Mouse (Mus musculus) gastrocnemius, adult 2 months (tissue): Measurements from ENCODE around the gene Smyd5. TPM values are rescaled to one million over a fixed set of nuclear protein-coding genes. Genes with fewer than 3 reads are reported as not detected.

Experiments
- DNase-seq: peaks from one replicate; pipeline ENCODE4 v3.0.0; 2022
- H3K27ac ChIP-seq: fragments of 200-600 bp; 2 replicates; pipeline ENCODE4 v1.8.1; 2022; ENCODE audit warnings: mild to moderate bottlenecking
- H3K4me3 ChIP-seq: fragments of 200-600 bp; 2 replicates; pipeline ENCODE4 v1.8.1; 2022; ENCODE audit warnings: mild to moderate bottlenecking, moderate library complexity
- CTCF ChIP-seq: fragments of 200-600 bp; IDR thresholded peaks from 2 replicates; pipeline ENCODE4 v1.8.1; 2022; ENCODE audit warnings: antibody characterized with exemption, mild to moderate bottlenecking, moderate library complexity
- intact Hi-C: fragments of 180-260 bp; cut with DNase I; formaldehyde crosslinking; loops from one replicate; pipeline ENCODE4 v1.15.1; 2025
- total RNA-seq, 2 experiments: library from RNA; stranded (reverse); gene quantifications; 2 replicates each; pipeline ENCODE4 v1.2.3; 2021

The Smyd5 gene
- total RNA-seq, 2 experiments from 2014 or later, result 8.6 TPM

DNA sequence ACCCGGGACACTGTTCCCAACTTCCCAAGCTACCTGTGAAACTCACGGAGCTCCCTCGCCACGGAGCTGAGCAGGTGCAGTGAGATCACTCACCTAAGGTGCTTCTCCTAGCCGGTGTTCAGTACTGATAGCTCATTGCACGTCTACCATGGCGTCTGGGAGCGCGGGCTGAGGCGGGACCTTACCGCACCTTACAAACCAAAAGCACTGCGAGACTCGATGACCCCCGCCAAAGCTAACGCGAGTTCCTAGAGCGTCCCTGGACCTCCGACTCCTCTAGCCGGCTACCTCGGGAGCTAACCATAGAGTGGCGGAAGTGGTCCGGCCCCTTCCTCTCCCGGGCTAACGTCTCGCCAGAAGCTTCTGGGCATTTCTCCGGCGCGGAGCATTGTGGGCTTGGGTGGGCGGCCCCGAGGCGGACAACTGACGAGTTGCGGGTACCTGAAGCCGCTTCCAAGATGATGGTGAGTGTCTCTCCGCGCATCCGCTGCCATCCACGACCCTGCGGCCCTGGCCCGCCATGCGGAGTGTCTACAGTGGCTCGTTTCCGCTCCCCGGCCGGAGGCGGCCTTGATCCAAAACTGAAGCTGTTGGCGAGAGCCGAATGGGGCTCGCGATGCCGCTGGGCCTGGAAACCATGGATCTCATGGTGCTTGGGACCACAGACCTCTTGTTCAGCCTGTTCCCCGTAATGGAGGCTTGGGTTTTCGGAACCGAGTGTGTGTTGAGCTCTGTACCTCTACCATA is 20.0 kb downstream of the Smyd5 start, which contains the start of gene Pradc1:
Gene Pradc1, minus strand, starts transcription at position 307 of the 747 bp plus-strand sequence.
- H3K4me3 ChIP-seq, result peak within 1 kb of the TSS; percentile 73
- intact Hi-C loops, result loop anchor here (2.0 to 5.0 kb wide), 2 partner anchors 119 to 510 kb away; partner anchors contain the start of genes Dusp11 and Sfxn5
- peak within 1 kb of the TSS; percentile 98 for H3K27ac ChIP-seq
- DNase-seq, result peak; percentile 98
- no peak for TF ChIP-seq CTCF

DNA sequence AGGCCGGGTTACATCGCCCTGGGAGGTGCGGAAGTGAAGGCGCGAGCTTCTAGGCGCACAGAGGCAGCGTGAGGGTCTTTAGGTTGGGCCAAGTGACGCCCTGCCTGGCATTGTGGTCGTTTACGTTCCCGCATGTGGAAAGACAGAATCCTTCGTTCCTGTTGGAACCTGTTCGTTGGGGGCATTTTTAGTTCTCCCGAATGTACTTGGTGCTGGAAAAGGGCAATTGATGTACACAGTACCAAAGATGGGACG is 20.5 kb downstream of the Smyd5 start:
- intact Hi-C loops, result loop anchor here (5.0 kb wide), 1 partner anchor 510 kb away; the partner anchor contains the start of gene Dusp11
- Histone ChIP-seq H3K27ac (peak overlapping the region; percentile 98), H3K4me3 (peak overlapping the region; percentile 73)
- DNase-seq, result no peak
- no peak for TF ChIP-seq CTCF

DNA sequence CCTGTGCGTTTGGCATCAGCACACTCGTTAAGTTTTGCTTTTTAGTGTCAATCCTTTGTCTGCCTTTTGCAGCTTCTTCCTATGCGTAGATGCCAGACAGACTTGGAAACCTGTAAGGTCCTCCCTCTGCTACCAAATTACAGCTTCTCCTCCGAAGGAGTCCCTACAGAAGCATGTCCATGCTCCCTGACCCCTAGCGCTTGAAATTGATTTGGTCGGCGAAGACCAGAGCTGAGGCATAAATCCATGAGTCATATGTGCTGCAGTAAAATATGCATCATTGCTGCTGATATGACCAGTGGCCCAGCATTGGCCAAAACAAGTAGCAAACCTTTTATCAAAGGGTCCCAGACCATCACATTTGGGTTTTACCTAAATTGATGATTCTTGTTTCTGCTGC is 21.0 kb downstream of the Smyd5 start:
- no peak for TF ChIP-seq CTCF
- peak overlapping the region; percentile 98 for H3K27ac ChIP-seq
- intact Hi-C loops, result loop anchor here (5.0 kb wide), 1 partner anchor 509 kb away; the partner anchor contains the start of gene Dusp11
- no peak for DNase-seq
- peak overlapping the region; percentile 73 for H3K4me3 ChIP-seq

DNA sequence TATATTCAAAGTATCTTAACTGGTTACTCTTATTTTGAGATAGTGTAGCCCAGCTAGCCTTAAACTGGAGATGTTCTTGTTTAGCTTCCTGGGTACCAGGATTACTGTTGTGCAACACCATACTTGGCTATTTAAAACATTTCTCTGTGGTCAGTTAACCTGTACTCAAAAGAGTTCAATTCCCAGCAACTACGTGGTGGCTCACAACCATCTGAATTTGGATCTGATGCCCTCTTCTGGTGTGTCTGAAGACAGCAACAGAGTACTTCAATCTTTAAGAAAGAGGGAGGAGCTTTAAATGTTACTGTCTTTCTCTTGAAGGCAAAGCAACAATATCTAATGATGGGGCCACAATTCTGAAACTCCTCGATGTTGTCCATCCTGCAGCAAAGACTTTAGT is 27.8 kb downstream of the Smyd5 start:
- intact Hi-C loops, result no loop called here
- Histone ChIP-seq H3K4me3 (no peak overlapping the region), H3K27ac (no peak overlapping the region)
- DNase-seq, result no peak
- no peak for TF ChIP-seq CTCF

DNA sequence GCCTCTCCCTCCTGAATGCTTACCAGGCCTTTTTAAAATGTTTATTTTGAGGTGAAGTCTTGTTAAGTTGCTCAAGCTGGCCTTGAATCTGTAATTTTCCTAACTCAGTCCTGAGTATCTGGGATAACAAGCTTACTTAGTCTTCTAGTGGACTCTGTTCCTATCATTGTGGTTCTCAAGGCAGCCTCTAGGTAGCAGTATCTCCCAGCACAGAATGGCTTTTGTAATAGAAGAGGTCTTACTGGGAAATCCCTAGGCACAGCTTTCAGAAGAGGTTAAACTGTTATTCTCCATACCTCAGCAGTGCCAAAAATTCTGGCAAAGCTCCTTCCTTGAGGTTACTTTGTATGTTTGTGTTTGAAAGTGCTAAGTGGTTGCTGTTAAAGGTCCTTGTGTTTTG is 33.6 kb downstream of the Smyd5 start:
- H3K27ac ChIP-seq, result no peak overlapping the region
- DNase-seq, result no peak
- intact Hi-C loops, result no loop called here
- H3K4me3 ChIP-seq, result no peak overlapping the region
- peak; percentile 21; the same call in 1 of the 2 replicates for TF ChIP-seq CTCF

DNA sequence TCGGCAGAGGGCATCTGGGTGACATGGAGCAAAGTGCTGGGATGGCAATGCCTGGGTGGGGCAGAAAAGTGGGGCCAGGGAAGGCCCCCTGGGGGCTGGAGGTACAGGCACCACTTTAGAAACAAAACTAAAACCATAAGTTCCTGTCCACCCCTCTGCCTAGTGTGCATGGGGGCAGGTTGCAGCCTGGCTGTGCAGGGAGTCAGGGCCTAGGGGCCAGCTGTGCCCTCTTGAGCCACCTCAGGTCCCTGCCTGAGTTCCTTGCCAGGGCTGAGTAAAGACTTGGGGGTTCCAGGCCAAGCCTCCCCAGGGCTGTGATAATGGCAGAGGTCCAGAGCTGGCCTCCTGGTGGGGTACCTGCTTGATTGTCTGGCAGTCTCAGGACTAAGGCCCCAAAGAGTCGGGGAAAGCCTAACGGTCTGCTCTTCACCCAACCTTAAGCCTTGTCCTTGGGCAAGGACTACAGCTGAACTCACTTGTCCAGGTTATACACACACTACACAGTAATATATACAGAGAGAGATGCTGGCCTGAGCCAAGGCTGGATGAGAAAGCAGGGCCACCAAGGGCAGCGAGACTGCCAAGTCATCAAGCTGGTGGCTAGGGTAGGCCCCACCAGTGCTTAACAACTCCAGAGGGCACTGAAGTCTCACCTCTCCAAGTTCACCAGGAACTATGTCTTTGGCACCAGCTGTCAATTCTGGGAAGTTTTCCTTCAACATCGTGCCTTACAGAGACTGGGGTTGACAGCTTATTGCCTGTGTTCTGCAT is 38.1 kb downstream of the Smyd5 start:
- Histone ChIP-seq H3K4me3 (no peak overlapping the region), H3K27ac (no peak overlapping the region)
- intact Hi-C loops, result no loop called here
- DNase-seq, result no peak
- TF ChIP-seq CTCF, result no peak

DNA sequence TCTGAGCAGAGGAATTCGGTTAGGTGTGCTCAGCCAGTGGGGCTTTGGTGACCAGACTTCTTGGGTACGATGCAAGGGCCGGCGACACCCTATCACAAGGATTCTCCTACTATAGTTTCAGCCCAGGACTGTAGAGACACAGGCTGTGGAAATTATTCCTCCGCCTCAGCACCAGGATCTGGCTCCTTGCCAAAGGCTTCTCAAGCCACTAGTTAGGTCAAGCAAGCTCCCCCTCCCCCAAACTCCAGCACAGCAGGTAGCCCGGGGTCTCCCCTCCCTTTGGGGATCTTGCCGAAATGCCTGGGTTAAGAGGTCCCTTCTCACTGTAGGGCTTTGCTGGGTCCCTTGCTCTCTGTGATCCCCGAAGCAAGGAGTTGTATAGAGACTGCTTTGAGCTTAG is 40.2 kb downstream of the Smyd5 start:
- no peak for DNase-seq
- intact Hi-C loops, result no loop called here
- H3K27ac ChIP-seq, result no peak overlapping the region

DNA sequence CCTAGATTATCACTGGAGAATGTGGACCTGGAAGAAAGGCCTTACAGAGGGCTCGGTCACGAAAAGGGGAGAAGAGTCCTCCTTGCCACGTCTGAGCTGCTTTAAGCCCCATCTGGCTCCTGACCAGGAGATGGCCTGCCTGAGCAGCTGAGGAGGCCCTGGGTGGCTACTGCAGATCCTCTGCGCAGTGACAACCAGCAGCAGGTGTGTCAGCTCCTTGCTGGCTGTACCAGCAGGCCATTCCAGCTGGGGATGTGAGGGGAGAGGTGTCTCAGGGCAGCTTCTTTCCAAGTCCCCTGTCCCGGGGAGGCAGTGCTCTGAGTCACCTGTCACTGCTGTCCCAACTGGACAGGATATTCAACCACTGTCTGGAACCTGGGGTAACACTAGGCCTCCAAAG is 40.8 kb downstream of the Smyd5 start:
- no peak overlapping the region for H3K4me3 ChIP-seq
- no peak for DNase-seq
- TF ChIP-seq CTCF, result no peak
- intact Hi-C loops, result no loop called here
- H3K27ac ChIP-seq, result no peak overlapping the region

More for the DNA sequence above, 40.2 kb downstream of the Smyd5 start:
- H3K4me3 ChIP-seq, result no peak overlapping the region
- TF ChIP-seq CTCF, result no peak

DNA sequence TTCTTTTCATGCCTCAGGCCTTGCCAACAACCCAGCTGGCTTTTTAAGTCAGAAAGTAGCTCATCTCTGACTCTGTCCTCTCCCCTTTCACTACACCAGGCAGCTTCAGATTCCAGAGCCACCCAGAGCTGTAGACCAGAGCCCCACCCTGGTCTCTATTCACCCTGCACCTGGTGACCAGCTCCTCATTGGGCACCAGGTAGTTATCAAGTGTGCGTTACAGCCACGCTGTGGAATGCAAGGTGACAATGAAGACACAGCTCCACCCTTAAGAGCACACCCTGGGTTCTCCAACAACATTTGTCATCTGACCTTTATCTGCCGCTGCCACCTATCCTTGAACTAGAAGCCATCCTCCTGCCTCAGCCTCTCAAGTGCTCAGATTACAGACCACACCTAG is 43.8 kb downstream of the Smyd5 start:
- Histone ChIP-seq H3K4me3 (no peak overlapping the region), H3K27ac (no peak overlapping the region)
- no peak for TF ChIP-seq CTCF
- DNase-seq, result no peak
- intact Hi-C loops, result no loop called here

DNA sequence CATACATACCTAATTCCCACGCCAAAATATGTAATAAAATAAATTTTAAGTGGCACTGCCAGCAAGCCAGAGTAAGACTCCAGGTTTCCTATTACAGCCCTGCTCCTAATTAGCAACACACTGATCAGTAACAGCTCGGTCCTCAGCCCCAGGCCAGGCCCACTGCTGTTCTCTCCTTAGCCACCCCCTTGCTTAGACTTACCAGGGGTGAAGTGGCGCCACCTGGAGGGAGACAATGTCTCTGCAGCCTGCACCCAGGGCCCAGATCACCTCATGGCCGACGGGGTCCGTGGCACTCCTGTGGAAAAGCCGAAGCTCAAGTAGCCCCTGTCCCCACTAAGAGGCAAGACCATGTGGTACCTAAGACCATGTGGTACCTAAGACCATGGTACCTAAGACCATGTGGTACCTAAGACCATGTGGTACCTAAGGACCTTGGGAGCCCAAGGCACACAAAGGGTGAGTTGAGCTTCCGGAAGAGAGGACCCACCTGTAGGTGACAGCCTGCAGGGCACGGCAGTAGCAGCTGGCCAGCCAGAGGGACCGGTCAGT is 45.7 kb downstream of the Smyd5 start:
- H3K27ac ChIP-seq, result no peak overlapping the region
- TF ChIP-seq CTCF, result peak; percentile 46
- DNase-seq, result no peak
- intact Hi-C loops, result no loop called here
- no peak overlapping the region for H3K4me3 ChIP-seq

DNA sequence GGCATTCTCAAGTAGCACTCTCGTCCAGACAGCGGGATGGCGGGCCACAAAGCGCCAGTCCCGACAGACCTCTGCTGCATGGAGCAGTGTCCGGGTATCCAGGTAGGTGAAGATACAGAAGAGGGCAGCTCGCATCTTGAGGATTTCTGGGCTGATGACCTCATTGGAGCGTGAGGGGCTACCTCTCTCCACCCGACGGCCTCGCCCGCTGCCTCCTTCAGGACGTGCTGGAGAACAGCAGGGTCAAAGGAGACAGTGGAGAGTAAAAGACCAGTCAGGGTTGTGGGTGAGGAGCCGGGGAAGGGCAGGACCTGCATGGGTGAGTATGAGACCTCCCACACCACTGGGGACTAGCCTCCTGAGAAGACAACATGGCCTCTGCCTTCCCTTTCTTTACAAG is 46.6 kb downstream of the Smyd5 start:
- TF ChIP-seq CTCF, result no peak
- Histone ChIP-seq H3K4me3 (no peak overlapping the region), H3K27ac (no peak overlapping the region)
- intact Hi-C loops, result no loop called here
- no peak for DNase-seq

DNA sequence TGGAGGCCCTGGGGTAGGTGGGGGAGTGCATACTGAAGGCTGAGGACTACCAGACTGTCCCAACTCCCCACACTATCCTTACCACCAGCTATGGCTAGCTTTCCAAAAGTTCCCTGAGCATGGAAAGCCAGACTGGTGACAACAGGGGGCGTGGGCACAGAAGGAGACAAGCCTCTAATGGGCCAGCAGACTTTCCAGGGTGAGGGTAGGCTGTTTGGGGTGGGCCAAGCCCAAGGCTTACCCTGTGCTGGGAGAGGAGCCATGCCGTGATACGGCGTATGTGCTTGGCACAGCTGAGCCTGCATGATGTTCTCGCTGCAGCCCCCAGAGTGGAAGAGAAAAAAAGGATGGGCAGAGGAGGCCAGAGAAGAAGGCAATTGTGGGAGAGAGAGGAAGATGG is 48.2 kb downstream of the Smyd5 start:
- DNase-seq, result no peak
- H3K27ac ChIP-seq, result no peak overlapping the region
- no peak for TF ChIP-seq CTCF
- H3K4me3 ChIP-seq, result no peak overlapping the region
- intact Hi-C loops, result no loop called here

DNA sequence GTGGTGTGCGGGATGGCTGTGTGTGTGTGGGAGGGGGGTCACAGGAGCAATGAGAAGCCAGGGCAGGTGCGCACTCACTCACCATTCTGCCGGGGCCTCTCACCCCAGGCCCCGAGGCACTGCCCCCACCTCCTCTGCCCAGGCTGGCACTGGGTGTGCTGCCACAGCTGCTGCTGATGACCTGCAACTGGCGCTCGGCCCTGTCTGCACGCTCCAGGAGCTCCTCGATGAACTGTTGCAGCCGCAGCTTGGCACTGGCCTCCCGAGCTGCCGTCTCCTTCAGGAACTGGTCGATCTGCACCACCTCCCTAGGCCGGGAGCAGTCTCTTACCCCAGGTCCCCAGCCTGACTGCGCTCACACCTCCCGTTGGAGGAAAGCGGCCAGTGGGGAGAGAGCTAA is 48.9 kb downstream of the Smyd5 start:
- intact Hi-C loops, result no loop called here
- no peak overlapping the region for H3K27ac ChIP-seq
- TF ChIP-seq CTCF, result no peak
- no peak overlapping the region for H3K4me3 ChIP-seq
- no peak for DNase-seq
